Mouse (Mus musculus) ES-E14 (cell line): ENCODE measurements around the gene Dbh. TPM values are rescaled to one million over a fixed set of nuclear protein-coding genes. Genes with fewer than 3 reads are reported as not detected.

Source experiments
- DNase-seq: peaks from one replicate; pipeline ENCODE4 v3.0.0-alpha.2; 2013; ENCODE audit warnings: low read depth, low spot score
- H3K27ac ChIP-seq: 2 replicates; pipeline ENCODE4 v1.5.1; 2012; ENCODE audit warnings: low read depth, mild to moderate bottlenecking, low read length, moderate library complexity, mixed read lengths; ENCODE audit not compliant: poor library complexity, insufficient read depth, severe bottlenecking
- H3K36me3 ChIP-seq: 2 replicates; pipeline ENCODE4 v1.6.1; 2012; ENCODE audit warnings: mild to moderate bottlenecking, low read length, moderate library complexity, mixed read lengths; ENCODE audit not compliant: control insufficient read depth, poor library complexity, insufficient read depth, severe bottlenecking
- H3K4me1 ChIP-seq, 2 experiments: fragments of 150-350 bp in 1 of 2; sonication (generic) in 1 of 2; 2 replicates each; pipeline ENCODE4 v1.6.1; 2012; ENCODE audit warnings: low read length in 2 of 2, mild to moderate bottlenecking in 1 of 2, mixed read lengths in 1 of 2; ENCODE audit not compliant: control insufficient read depth in 2 of 2, insufficient read depth in 2 of 2, poor library complexity in 1 of 2
- H3K4me3 ChIP-seq, 2 experiments: fragments of 150-350 bp in 1 of 2; sonication (generic) in 1 of 2; 2 replicates each; pipeline ENCODE4 v1.5.1; 2012; ENCODE audit warnings: low read length in 2 of 2, low read depth in 1 of 2, mild to moderate bottlenecking in 1 of 2, mixed read lengths in 1 of 2; ENCODE audit not compliant: insufficient read depth in 1 of 2, poor library complexity in 1 of 2, severe bottlenecking in 1 of 2
- H3K9ac ChIP-seq: 2 replicates; pipeline ENCODE4 v1.6.1; 2012; ENCODE audit warnings: low read depth, mild to moderate bottlenecking, low read length, mixed read lengths; ENCODE audit not compliant: poor library complexity, insufficient read depth, severe bottlenecking
- H3K9me3 ChIP-seq: fragments of 150-350 bp; sonication (generic); 2 replicates; pipeline ENCODE4 v1.6.1; 2012; ENCODE audit warnings: low read depth, mild to moderate bottlenecking, low read length; ENCODE audit not compliant: control insufficient read depth, insufficient read depth
- CHD2 ChIP-seq: IDR thresholded peaks from 2 replicates; pipeline ENCODE4 v1.6.1; 2014; ENCODE audit warnings: mild to moderate bottlenecking, low read depth, low read length, inconsistent platforms
- HCFC1 ChIP-seq: IDR thresholded peaks from 2 replicates; pipeline ENCODE4 v1.6.1; 2012; ENCODE audit warnings: low read length, inconsistent platforms, borderline replicate concordance; ENCODE audit not compliant: insufficient read depth
- MAFK ChIP-seq: IDR thresholded peaks from 2 replicates; pipeline ENCODE4 v1.6.1; 2014; ENCODE audit warnings: mild to moderate bottlenecking, low read depth, low read length, inconsistent platforms; ENCODE audit not compliant: insufficient read depth
- ZC3H11A ChIP-seq: IDR thresholded peaks from 2 replicates; pipeline ENCODE4 v1.6.1; 2012; ENCODE audit warnings: low read depth, mild to moderate bottlenecking, inconsistent platforms, low read length, borderline replicate concordance
- ZNF384 ChIP-seq: IDR thresholded peaks from 2 replicates; pipeline ENCODE4 v1.6.1; 2012; ENCODE audit warnings: low read depth, low read length, inconsistent platforms
- in situ Hi-C, 2 experiments: fragments of 600-800 bp; cut with MboI; formaldehyde crosslinking; loops; one replicate each; pipeline ENCODE4 v1.15.1; 2025; ENCODE audit warnings: low sequenced_read_pairs in 2 of 2, inconsistent platforms in 1 of 2; ENCODE audit not compliant: unreplicated experiment in 2 of 2
- total RNA-seq: library from RNA; depleted of rRNA; stranded (reverse); fragments of 300-350 nt; gene quantifications from 2 replicates; pipeline ENCODE4 v1.2.3, GENCODE M21; 2012

Gene Dbh
- total RNA-seq, 1 experiment, result not detected

DNA sequence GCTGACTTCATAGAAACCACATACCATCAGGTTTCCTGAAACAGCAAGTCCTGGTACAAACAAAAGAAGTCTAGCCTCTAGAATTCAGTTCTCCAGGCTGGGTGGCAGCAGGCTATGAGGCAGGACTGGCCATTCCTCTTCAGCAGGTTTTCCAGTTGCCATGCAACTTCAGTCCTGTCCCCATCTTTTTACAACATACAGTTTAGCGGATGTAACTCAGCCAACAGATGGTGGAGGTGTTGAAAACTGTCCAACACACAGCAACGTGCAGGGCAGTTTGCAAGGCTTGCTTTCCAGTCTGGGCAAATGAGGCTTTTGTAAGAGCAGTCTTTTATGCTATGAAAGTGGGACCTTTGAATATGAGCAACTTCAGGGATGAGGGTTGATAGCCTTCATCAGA lies 20.1 kb upstream of the Dbh start:
- no peak overlapping the region for H3K27ac ChIP-seq
- no peaks in the 10 kb centered on the region for H3K36me3 ChIP-seq
- no peak for DNase-seq
- in situ Hi-C loops, result no loop called here
- no peak overlapping the region for H3K9ac ChIP-seq
- no peaks in the 10 kb centered on the region for H3K9me3 ChIP-seq
- no peak for TF ChIP-seq MAFK
- TF ChIP-seq ZC3H11A, result no peak
- no peak for TF ChIP-seq ZNF384
- no peak for TF ChIP-seq HCFC1
- peaks cover 0 to 2% of the 10 kb centered on the region in 2 experiments; a peak in 1 of 4 replicates for H3K4me1 ChIP-seq
- H3K4me3 ChIP-seq, result no peak overlapping the region

DNA sequence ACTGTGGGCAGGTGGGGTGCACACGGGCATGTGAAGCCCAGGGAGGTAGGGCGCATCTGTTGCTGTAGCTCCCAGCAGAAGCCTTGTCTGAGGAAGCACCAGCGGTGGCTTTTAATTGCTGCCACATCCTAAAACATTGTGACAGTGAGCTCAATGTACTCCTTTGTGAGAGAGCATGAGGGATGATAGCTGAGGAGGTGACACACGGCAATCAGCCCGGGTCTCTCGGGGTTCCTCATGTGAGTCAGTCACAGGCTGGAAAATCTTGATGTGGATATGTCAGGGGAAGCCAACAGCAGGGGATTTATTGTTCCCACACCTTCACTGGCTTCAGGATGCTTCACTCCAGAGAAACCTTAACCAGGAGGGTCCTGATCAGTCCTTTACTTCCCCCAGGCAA lies 18.2 kb upstream of the Dbh start:
- Histone ChIP-seq H3K9ac (no peak overlapping the region), H3K9me3 (no peaks in the 10 kb centered on the region), H3K4me1 (peaks cover 0 to under 1% of the 10 kb centered on the region in 2 experiments; a peak in 1 of 4 replicates), H3K4me3 (no peak overlapping the region), H3K36me3 (no peaks in the 10 kb centered on the region), H3K27ac (no peak overlapping the region)
- no peak for DNase-seq
- TF ChIP-seq ZC3H11A (no peak), MAFK (no peak), ZNF384 (no peak), HCFC1 (no peak)
- in situ Hi-C loops, result no loop called here

GRCm38 (mm10) chr2:27149457-27149856 lies 15.6 kb upstream of the Dbh start:
- TF ChIP-seq CHD2 (no peak), HCFC1 (no peak), ZNF384 (no peak), MAFK (no peak), ZC3H11A (no peak)
- H3K9me3 ChIP-seq, result no peaks in the 10 kb centered on the region
- no peaks in the 10 kb centered on the region for H3K36me3 ChIP-seq
- no peak overlapping the region for H3K27ac ChIP-seq
- H3K4me1 ChIP-seq, result no peaks in the 10 kb centered on the region
- no peak overlapping the region for H3K9ac ChIP-seq
- DNase-seq, result no peak
- in situ Hi-C loops, result no loop called here
- no peak overlapping the region for H3K4me3 ChIP-seq

GRCm38 (mm10) chr2:27154466-27155185 lies 10.4 kb upstream of the Dbh start:
- Histone ChIP-seq H3K9ac (no peak overlapping the region), H3K27ac (no peak overlapping the region), H3K4me1 (peaks cover 0 to 4% of the 10 kb centered on the region in 2 experiments; a peak in 1 of 4 replicates), H3K36me3 (no peaks in the 10 kb centered on the region), H3K4me3 (no peak overlapping the region), H3K9me3 (no peaks in the 10 kb centered on the region)
- in situ Hi-C loops, result no loop called here
- no peak for DNase-seq
- no peak for TF ChIP-seq HCFC1
- TF ChIP-seq ZNF384, result no peak
- TF ChIP-seq CHD2, result no peak
- no peak for TF ChIP-seq MAFK
- TF ChIP-seq ZC3H11A, result no peak

DNA sequence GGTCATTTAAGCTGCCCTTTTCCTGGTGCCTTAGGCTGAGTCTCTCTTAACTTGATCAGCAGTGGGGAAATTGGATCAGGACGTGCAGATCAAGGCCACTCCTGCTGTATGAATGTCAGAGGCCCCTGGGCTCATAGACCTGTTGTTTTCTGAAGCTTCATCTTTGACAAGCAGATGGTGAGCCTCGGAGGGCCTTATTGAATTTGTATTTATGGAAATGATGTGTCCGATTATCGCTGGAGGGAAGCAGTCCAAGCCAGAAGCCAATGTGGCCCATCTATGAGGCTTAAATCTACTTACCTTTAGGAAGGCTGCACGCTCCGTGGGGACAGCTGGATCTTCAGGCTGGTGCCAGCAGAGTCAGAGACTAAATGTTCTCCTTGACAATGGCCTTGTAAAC lies 8.4 kb upstream of the Dbh start:
- Histone ChIP-seq H3K27ac (no peak overlapping the region), H3K4me1 (peaks cover 0 to 4% of the 10 kb centered on the region in 2 experiments; a peak in 1 of 4 replicates), H3K9me3 (no peaks in the 10 kb centered on the region), H3K9ac (no peak overlapping the region), H3K4me3 (no peak overlapping the region), H3K36me3 (no peaks in the 10 kb centered on the region)
- TF ChIP-seq CHD2 (no peak), MAFK (no peak), HCFC1 (no peak), ZNF384 (no peak), ZC3H11A (no peak)
- in situ Hi-C loops, result no loop called here
- DNase-seq, result no peak
